Mouse (Mus musculus) layer of hippocampus, adult 2 months (tissue): ENCODE measurements around the gene Elavl1. TPM values are rescaled to one million over a fixed set of nuclear protein-coding genes. Genes with fewer than 3 reads are reported as not detected.
"Not testable (repeated sequence)": the region's sequence is repeated elsewhere in the genome, so short reads cannot be mapped to it uniquely, and the experiment has no call there.

Experiments
- DNase-seq, 2 experiments: peaks; one replicate each; pipeline ENCODE4 v3.0.0; 2022; ENCODE audit warnings: low spot score in 2 of 2
- H3K27ac ChIP-seq: fragments of 200-600 bp; 2 replicates; pipeline ENCODE4 v1.8.1; 2022
- H3K4me3 ChIP-seq: fragments of 200-600 bp; 2 replicates; pipeline ENCODE4 v1.8.1; 2022; ENCODE audit warnings: mild to moderate bottlenecking
- CTCF ChIP-seq: fragments of 200-600 bp; conservative IDR thresholded peaks from 2 replicates; pipeline ENCODE4 v1.8.1; 2022; ENCODE audit warnings: antibody characterized with exemption, mild to moderate bottlenecking, moderate library complexity
- long read RNA-seq, 2 experiments: library from polyadenylated mRNA; stranded (forward); transcript quantifications; one replicate each; pipeline ENCODE4 v2.0.0; 2021; ENCODE audit warnings: borderline mapping rate in 2 of 2
- total RNA-seq, 2 experiments: library from RNA; stranded (reverse); gene quantifications; 2 replicates each; pipeline ENCODE4 v1.2.3; 2021

Elavl1 gene
- total RNA-seq = 10 to 100 TPM; 78.6 to 81.1 TPM
- long read RNA-seq, experiment 1, full-length matches to known transcripts = 21 of 33 reads
- long read RNA-seq, experiment 1, partial matches to known transcripts = 0 of 33 reads
- long read RNA-seq, experiment 1, other reads (novel, unspliced or antisense) = 12 of 33 reads
- long read RNA-seq, experiment 2, full-length matches to known transcripts = 53 of 63 reads
- long read RNA-seq, experiment 2, partial matches to known transcripts = 3 of 63 reads
- long read RNA-seq, experiment 2, other reads (novel, unspliced or antisense) = 7 of 63 reads

DNA sequence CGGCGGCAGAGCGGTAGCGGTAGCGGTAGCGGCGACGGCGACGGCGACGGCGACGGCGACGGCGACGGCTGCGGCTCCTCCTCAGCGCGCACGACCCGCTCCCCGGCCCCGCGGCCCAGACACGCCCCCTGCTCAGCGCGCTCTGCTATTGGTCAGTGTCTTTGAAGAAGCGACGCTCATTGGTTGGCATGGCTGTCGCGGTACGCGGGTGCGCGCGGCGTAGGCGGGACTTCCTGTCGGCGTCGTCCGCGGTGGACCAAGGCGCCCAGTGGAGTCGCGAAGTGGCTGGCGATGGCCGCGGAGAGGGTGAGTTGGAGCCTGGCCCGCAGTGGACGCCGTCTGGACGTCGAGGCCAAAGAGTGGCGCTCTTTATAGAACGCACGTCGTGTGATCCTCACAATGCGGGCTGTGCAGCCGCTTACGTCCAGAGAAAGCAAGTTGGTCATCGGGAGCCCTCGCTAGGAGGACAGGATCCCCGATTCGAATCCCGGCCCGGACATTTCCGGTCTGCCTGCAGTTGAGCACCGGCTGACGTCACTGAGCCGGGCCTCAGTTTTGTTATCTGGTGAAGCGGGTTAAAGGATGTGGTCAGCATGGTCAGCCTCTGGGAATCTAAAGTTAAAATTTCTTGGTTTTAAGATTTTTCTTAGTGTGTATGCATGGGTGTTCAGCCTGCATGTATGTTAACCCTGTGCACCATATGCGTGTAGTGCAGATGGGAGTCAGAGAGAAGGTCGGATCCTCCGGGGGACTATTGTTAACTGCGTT is at the start of gene Elavl1, which contains the start of gene Ccl25:
TSS of gene Elavl1 (minus strand) at position 431 of the 768 bp plus-strand sequence.
TSS of gene Ccl25 (plus strand) at position 228 of the 768 bp plus-strand sequence.
- 0 out of 2 replicates have a peak, but pooled peaks have one; percentile 13 for TF ChIP-seq CTCF
- H3K4me3 ChIP-seq = peak within 1 kb of the TSS; percentile 71
- DNase-seq = peak; percentile 97 to 99

DNA sequence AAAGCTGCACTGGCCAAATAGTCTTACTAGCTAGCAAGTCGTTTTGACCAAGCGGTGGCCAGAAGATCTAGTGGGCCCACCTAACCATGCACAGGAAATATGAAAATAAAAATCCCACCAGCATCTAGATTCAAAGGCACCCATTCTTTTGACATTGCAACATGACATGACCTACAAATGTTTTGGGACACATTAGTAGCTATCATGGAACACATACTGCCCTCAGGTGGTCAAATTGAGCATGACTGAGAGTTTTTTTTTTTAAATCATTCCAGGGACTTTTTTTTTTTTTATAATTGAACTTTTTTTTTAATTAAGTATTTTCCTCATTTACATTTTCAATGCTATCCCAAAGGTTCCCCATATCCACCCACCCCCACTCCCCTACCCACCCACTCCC is 47.4 kb upstream of the Elavl1 start:
- Histone ChIP-seq H3K4me3 (no peak overlapping the region), H3K27ac (no peak overlapping the region)
- DNase-seq = peak in 1 of 2 experiments; percentile 27
- peak; percentile 74 for TF ChIP-seq CTCF

More for the DNA sequence above, at the start of gene Elavl1, which contains the start of gene Ccl25:
- peak within 1 kb of the TSS; percentile 93 for H3K27ac ChIP-seq

DNA sequence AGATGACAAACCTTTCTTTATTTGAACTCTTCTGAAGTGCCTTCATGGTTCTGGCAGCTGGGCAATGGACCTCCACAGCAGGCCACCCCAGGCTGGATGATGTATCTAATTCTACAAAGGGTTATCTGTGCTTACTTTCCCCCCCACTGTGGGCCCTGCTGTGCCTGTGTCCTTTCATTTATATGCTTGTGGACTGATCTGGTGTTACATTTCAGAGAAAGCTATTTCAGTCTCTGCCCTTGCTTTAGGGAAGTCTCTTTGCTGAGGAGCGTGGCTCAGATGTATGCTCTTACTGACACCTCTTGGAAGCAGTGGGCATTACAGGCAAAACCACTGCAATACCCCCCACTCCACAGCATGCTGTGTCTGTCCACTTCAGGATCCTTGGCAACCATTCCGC is 44.9 kb upstream of the Elavl1 start:
- peak; percentile 77 for TF ChIP-seq CTCF
- Histone ChIP-seq H3K27ac (no peak overlapping the region), H3K4me3 (no peak overlapping the region)
- peak; percentile 10 to 21 for DNase-seq

DNA sequence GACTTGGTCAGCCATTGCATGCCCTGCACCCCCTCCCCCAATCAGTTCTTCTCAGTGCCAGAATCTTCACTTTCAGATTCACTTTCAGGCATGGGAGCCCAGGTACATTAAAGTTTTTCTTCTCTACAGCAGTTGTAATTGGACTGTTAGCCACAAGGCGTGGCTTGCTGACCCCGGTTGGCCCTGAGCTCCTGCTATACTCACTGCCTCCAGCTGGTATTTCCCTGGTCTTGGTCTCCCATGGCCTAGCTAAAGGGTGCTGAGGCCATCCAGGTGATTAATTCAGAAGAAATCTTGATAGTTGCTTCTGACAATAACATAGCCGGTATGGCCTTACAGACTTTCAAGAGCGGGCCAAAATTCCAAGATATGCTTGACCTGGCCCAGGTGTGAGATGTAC is 43.3 kb upstream of the Elavl1 start:
- DNase-seq = no peak
- Histone ChIP-seq H3K4me3 (no peak overlapping the region), H3K27ac (no peak overlapping the region)
- TF ChIP-seq CTCF = no peak

DNA sequence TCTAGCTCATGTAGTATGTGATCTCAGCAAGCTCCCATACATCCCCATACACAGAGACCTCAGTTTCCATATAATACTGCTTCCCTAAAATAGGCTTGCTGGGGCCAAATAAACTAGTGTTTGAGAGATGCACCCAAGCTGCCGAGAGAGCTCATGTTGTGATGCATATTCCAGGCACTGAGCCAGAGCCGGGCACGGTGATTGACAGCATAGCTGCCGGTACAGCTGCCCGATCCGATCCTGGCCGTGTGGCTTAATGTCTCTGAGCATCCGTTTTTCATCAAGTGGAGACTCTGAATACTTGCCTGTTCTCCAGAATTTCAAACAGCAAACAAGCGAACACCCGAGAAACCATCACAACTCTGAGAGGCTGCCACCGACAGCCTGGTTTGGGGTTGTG is 42.6 kb upstream of the Elavl1 start:
- Histone ChIP-seq H3K4me3 (no peak overlapping the region), H3K27ac (peak overlapping the region; percentile 53; the same call in 1 of the 2 replicates)
- TF ChIP-seq CTCF = no peak
- peak; percentile 70 to 74 for DNase-seq

DNA sequence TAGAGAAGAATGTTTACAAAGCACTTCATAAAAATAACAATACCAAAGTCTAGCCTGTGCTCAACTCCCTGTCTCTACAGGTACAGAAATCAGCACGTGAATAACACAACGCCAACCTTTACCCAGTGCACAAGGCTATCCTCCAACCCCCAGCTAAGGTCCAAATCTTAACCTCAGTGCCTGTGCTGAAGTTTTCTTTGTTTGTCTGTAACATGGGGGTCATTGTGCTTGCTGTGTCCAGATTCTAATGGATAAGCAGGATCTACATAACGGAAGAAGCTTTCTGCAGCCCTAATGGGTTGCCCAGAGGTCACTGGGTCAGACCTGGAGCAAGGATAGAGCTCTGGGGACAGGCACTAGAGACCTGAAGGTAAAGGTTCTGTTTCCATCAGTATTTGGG is 41.0 kb upstream of the Elavl1 start:
- no peak for TF ChIP-seq CTCF
- Histone ChIP-seq H3K4me3 (no peak overlapping the region), H3K27ac (no peak overlapping the region)
- no peak for DNase-seq

DNA sequence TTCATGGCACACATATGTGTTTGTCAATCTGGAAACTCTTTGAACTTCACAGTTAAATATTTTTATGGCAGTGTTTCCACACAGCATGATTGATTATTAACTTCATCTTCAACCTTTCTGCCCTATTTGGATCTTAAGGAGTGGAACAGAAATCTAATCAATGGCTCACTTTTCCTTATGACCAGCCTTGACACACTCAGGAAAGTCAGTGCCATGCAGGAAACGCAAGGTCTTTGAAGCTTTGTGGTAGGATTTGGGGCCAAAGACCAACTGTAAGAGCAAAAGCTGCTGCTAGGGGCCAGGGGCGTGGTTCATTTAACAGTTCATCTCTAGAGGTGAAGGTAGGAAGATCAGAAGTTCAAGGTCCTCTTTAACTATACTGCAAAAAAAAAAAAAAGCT is 35.7 kb upstream of the Elavl1 start:
- DNase-seq = no peak
- Histone ChIP-seq H3K27ac (no peak overlapping the region), H3K4me3 (no peak overlapping the region)
- TF ChIP-seq CTCF = no peak

DNA sequence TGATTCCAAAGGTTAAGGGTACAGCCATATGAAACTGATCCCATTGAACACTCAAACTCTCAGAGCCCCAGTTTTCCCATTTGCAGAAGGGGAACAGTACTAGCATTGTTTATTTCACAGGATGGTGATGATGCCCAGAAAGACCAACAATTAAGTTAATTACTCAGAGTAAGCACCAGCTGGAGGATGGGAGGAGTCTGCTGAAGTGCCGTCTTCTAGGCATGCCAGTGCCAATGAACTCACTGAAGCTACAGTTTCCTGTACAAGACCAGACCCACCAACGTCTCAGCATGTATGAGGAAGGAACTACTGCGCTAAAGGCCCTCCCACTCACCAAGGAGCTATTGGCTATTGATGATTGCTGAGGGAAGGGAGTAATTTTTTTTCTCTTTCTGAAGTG is 34.1 kb upstream of the Elavl1 start:
- no peak for TF ChIP-seq CTCF
- H3K27ac ChIP-seq = no peak overlapping the region
- DNase-seq = no peak
- no peak overlapping the region for H3K4me3 ChIP-seq

DNA sequence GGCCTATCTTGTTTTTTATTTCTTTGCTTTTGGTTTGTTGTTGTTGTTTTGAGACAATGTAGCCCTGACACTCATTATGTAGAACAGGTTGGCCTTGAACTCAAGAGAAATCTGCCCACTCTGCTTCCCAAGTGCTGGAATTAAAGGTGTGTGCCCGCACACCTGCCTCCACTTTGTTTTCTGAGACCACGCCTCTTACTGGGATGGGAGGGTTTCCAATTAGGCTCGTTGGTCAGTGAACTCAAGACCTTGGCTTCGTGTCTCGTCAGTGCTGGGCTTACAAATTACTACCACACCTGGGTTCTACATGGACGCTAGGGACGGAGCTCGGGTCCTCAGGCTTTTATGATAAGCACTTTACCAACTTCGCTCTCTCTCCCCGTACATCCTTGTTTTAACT is 30.2 kb upstream of the Elavl1 start:
- no peak for DNase-seq

DNA sequence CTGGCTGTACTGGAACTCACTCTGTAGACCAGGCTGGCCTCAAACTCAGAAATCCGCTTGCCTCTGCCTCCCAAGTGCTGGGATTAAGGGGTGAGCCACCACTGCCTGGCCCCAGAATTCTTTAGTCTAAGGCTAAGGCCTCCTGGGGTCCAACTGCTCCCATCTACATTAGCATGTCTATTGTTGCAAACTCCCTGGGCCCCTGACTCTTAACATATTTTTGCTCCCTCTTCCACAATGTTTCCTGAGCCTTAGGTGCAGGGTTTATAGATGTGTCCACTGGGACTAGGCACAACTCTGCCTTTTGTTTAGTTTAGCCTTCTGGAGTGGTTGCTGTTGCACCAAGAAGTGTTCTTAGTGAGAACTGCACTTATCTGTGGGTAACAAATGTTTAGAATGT is 29.3 kb upstream of the Elavl1 start:
- TF ChIP-seq CTCF = no peak
- DNase-seq = no peak
- H3K4me3 ChIP-seq = no peak overlapping the region
- H3K27ac ChIP-seq = no peak overlapping the region

More for the DNA sequence above, 30.2 kb upstream of the Elavl1 start:
- no peak for TF ChIP-seq CTCF
- Histone ChIP-seq H3K27ac (no peak overlapping the region), H3K4me3 (no peak overlapping the region)

DNA sequence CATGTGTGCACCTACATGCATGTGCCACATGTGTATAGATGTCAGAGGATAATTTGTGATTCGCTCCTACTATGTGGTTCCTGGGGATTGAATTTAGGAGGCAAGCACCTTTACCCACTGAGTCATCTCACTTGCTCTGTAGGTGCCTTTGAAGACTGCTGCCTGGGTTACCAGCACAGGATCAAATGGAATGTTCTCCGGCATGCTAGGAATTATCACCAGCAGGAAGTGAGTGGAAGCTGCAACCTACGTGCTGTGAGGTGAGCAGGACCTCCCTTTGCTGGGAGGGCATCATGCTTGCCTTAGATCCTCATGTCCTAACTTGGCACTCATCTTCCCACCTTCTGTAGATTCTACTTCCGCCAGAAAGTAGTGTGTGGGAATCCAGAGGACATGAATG is 28.5 kb upstream of the Elavl1 start:
- Histone ChIP-seq H3K27ac (no peak overlapping the region), H3K4me3 (no peak overlapping the region)
- no peak for TF ChIP-seq CTCF
- no peak for DNase-seq

DNA sequence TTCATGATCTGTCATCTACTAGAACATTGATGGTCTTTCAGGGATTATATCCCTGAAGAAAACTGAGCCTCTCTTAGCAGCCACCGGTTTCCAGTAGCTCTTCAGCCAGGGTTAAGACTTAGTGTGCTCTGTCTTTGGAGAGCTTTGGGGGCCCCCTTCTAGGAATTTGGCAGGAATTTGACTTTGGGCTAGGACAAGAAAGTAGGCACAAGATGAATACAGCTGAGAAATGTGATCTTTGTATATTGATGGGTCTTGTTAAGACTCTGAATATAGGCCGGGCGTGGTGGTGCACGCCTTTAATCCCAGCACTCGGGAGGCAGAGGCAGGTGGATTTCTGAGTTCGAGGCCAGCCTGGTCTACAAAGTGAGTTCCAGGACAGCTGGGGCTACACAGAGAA is 27.3 kb upstream of the Elavl1 start:
- not testable (repeated sequence) for H3K27ac ChIP-seq, DNase-seq, H3K4me3 ChIP-seq

DNA sequence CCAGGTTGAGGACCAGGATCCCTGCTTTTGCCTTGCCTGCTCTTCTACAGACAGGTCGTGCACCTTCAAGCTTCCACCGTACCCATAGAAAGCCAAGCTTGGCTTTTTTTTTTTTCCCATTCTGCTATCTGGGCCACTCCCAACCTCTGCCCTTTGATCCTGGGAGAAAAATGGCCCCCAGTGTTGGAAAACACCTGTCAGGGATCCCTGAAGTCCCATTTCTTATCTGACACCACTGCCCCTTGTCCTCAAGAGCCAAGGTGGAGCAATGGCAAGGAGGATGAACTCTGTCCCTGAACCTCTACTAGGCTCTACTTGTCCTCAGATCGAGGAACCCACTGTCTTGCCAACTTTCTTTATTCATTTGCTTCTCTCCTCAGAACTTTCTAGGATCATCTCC is 25.4 kb upstream of the Elavl1 start:
- Histone ChIP-seq H3K4me3 (no peak overlapping the region), H3K27ac (no peak overlapping the region)
- no peak for TF ChIP-seq CTCF
- DNase-seq = no peak

DNA sequence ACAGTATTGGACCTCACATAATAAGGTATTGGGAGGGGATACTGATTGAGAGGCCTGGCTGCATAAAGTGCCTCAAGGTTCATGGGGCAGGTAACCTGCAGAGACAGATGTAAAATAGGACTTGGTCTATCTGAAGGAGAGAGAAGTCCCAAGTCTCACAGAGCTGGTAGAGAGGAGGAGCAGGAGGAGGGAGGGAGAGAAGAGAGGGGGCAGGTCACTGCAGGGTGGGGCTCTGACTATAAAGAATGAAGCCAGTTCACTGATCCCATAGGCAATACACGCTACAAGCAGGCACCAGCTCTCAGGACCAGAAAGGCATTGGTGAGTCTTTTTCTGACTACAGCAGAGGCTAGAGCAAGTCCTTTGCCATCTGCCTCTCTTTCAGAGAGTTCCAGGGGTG is 24.1 kb upstream of the Elavl1 start:
- DNase-seq = no peak

More for the DNA sequence above, 24.1 kb upstream of the Elavl1 start:
- Histone ChIP-seq H3K27ac (no peak overlapping the region), H3K4me3 (no peak overlapping the region)
- TF ChIP-seq CTCF = no peak
